Mouse (Mus musculus) splenic B cell, adult 2 months (primary cell): ENCODE measurements around the gene Pklr.

Source experiments
- DNase-seq: peaks from one replicate; pipeline ENCODE4 v3.0.0-alpha.2; 2011; ENCODE audit warnings: low read depth, low spot score
- H3K27me3 ChIP-seq: 2 replicates; pipeline ENCODE4 v1.6.1; 2012; ENCODE audit warnings: mild to moderate bottlenecking, low read length, moderate library complexity, mixed read lengths; ENCODE audit not compliant: control insufficient read depth, poor library complexity, insufficient read depth, severe bottlenecking
- H3K36me3 ChIP-seq: 2 replicates; pipeline ENCODE4 v1.6.1; 2012; ENCODE audit warnings: mild to moderate bottlenecking, low read length, moderate library complexity, mixed read lengths; ENCODE audit not compliant: control insufficient read depth, poor library complexity, insufficient read depth, severe bottlenecking

Pklr gene

DNA sequence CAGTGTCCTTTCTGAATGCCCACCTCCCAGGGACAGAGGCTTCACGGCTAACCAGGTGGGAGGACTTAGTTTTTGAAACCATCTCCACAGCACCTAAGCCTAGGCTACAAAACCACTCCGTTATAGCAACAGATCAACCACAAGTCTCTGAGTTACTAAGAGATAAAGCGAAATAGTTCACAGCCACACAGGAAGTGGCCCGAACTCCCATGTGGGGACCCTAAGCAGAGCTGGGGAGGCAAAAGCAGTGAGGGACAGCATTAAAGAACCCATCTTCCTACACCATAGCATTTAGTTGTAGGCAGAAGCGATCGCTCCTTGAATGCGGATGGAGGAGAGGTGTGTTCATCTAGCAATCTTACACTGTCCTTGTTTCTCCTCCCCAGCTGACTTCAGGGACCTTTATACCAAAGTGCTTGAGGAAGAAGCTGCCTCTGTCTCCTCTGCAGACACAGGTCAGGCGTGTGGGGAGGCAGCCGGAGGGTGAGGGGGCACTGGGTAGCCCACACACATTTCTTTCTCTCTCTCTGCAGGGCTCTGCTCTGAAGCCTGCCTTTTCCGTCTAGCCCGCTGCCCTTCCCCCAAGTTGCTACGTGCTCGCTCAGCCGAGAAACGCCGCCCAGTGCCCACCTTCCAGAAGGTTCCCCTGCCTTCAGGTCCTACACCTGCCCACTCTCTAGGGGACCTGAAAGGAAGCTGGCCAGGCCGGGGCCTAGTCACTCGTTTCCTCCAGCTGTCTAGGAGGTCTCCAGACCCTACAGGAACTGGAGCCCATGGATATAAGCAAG lies 51.9 kb downstream of the Pklr start:
- peak; percentile 52 for DNase-seq
- no peaks in the 10 kb centered on the region for H3K27me3 ChIP-seq

DNA sequence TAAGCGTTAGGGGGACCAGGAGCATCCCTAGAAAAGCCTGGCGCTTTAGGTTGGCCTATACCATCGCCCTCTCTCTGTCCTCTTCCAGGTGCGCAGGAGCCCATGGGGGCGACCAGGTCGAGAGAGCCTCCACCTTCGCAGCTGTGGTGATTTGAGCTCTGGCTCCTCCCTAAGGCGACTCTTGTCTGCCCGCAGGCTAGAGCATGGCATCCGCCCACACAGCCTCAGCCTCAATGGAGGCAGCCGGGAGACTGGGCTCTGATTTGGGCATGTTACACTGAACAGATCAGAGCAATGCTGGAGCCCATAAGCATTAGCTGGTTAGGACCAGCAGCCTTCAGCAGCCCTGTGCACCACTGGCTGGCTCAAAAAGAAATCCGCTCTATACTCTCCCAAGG lies 52.5 kb downstream of the Pklr start:
- peak; percentile 37 for DNase-seq
- Histone ChIP-seq H3K27me3 (no peaks in the 10 kb centered on the region), H3K36me3 (no peaks in the 10 kb centered on the region)

More for the DNA sequence above, 51.9 kb downstream of the Pklr start:
- H3K36me3 ChIP-seq, result no peaks in the 10 kb centered on the region

DNA sequence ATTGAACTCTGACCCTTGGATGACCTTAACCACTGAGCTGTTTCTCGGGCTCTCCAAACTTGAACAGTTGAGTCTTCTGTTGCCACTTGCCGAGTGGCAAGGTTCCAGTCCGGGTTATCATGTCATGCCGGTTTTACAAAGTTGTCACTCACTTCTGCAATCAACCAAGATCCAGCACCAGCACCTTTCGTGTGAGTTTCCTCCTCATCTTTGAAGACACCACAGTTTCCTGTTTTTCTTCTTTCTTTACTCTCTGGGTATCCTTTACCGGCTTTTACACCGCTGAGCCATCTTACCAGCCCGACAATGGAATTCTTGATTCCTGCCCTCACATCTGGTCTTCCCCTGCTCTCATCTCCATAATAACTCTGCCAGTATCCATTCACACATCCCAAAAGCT lies 54.5 kb downstream of the Pklr start:
- H3K27me3 ChIP-seq, result no peaks in the 10 kb centered on the region
- DNase-seq, result peak; percentile 52
- no peaks in the 10 kb centered on the region for H3K36me3 ChIP-seq

DNA sequence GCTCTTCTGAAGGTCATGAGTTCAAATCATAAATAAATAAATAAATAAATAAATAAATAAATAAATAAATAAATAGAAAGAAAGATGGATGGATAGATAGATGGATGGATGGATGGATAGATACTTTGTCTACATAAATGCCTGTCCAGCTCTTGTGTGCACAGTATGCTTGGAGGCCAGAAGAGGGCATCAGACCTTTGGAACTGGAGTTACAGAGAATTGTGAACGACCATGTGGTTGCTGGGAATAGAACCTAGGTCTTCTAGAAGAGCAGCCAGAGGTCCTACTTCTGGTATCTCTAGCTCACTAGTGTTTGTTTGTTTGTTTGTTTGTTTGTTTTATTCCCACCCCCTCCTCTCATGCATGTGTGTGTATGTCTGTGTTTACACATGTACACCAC lies 57.4 kb downstream of the Pklr start:
- H3K36me3 ChIP-seq, result no peaks in the 10 kb centered on the region
- DNase-seq, result no peak
- no peaks in the 10 kb centered on the region for H3K27me3 ChIP-seq

DNA sequence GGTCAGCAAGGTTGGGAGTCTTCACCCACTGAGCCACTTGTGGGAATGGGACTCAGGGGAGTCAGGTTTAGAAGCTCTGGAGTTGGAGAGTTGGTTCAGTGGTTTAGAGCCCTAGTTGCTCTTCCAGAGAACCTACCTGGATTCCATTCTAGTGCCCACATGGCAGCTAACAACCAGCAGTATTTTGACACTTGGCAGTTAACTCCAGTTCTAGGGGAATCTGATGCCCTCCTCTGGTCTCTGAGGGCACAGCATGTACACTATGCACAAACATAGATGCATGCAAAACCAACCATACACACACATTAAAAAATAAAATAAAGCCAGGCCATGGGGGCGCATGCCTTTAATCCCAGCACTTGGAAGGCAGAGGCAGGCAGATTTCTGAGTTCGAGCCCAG lies 57.9 kb downstream of the Pklr start:
- H3K36me3 ChIP-seq, result no peaks in the 10 kb centered on the region
- peak; percentile 69 for DNase-seq
- no peaks in the 10 kb centered on the region for H3K27me3 ChIP-seq
